In the genomic region with DNA sequence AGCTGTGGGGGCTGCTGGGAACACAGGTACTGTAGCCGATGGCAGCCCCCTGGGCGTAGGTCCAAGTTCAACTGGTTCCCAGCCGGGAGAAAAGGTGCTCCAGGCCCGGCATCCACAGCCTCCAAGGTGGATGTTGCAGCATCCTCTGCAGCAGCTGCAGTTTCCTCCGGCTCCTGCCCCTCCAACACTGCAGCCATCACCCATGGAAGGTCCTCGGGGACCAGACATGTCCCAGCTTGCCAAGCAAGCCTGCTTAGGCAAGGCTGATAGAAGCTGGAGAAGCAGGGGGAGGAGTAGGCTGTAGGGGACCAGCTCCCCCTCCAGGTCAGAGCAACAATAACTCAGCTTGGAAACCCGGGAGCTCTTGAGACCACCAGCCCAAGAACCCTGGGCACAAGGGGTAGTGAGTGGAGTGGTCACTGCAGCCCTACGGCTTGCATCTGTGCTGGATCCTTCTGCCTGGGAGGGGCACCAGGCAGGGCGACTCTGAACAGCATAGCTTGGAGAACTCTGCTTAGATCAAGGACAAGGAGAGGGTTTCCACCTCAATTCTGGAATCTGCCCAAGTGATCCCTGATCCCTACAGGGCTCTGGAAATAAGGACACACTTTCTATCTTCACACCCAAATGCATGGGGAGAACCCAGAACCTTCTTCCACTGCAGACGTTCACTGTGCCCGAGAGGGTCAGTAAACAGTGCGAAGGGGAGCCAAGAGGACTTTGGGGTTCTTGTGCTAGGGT, we compare ENCODE assay signal across 1 mouse cellular context.
A peak's percentile ranks its signal among the peaks of the same experiment; 100 is the strongest.
TF ChIP-seq lines count a peak whose summit lies in the region.

No protein-coding gene starts in this region.

TF ChIP-seq in CH12.LX, 34 proteins besides CTCF, POLR2A, EP300 and RAD21 (continued from another document):
- TF ChIP-seq BHLHE40 (IDR thresholded peaks at IDR 0.05; ENCODE audit: low read depth, low read length) (peak; percentile 43; the same call in 1 of the 2 replicates), CHD1 (IDR thresholded peaks at IDR 0.05; ENCODE audit: low read depth, low read length) (peak; percentile 99), ETS1 (conservative IDR thresholded peaks at IDR 0.05; ENCODE audit: low read depth, low read length) (peak; percentile 31; the same call in 1 of the 2 replicates), ZNF384 (IDR thresholded peaks at IDR 0.05; ENCODE audit: low read depth, low read length) (no peak), MYC (IDR thresholded peaks at IDR 0.05; ENCODE audit: low read depth, low read length) (peak; percentile 79; the same call in 1 of the 2 replicates), HCFC1 (IDR thresholded peaks at IDR 0.05; ENCODE audit: low read depth, low read length) (peak; percentile 37), TCF12 (IDR thresholded peaks at IDR 0.05; ENCODE audit: low read depth, low read length) (peak; percentile 72; the same call in 1 of the 2 replicates), TBP (conservative IDR thresholded peaks at IDR 0.05; ENCODE audit: low read depth, low read length) (0 out of 2 replicates have a peak, but pooled peaks have one; percentile 43), ZMIZ1 (IDR thresholded peaks at IDR 0.05; ENCODE audit: low read depth, low read length) (no peak), MAX (IDR thresholded peaks at IDR 0.05; ENCODE audit: low read length) (peak; percentile 57), JUND (conservative IDR thresholded peaks at IDR 0.05; ENCODE audit: low read depth, low read length) (no peak)
